Mouse (Mus musculus): ENCODE data around the gene Rps6ka5. TPM values are rescaled to one million over a fixed set of nuclear protein-coding genes. Genes with fewer than 3 reads are reported as not detected.

The Rps6ka5 gene
- polyA plus RNA-seq, 1 experiment: 1.1 TPM

- no peaks in the 10 kb centered on the region for H3K36me3 ChIP-seq (ENCODE audit: control insufficient read depth, insufficient read depth, low read length)
- TF ChIP-seq CTCF (conservative IDR thresholded peaks at IDR 0.05; ENCODE audit: insufficient read depth, insufficient read length, low read depth, low read length) (no peak), POLR2A (IDR thresholded peaks at IDR 0.05; ENCODE audit: low read depth, low read length) (no peak)
- no peak overlapping the region for H3K27ac ChIP-seq (ENCODE audit: insufficient read depth, low read depth, low read length)
- H3K4me1 ChIP-seq (ENCODE audit: control insufficient read depth, insufficient read depth, low read length): no peaks in the 10 kb centered on the region
- H3K27me3 ChIP-seq (replicated peaks; ENCODE audit: control insufficient read depth, insufficient read depth, low read length): no peaks in the 10 kb centered on the region
- WGBS: 24% methylated on average over 1 of the region's 1 CpGs
- no peak overlapping the region for H3K4me3 ChIP-seq (ENCODE audit: insufficient read depth, low read depth, low read length)
- DNase-seq: no peak
These were observed 16.4 kb downstream of the Rps6ka5 start for GRCm38 (mm10) chr12:100710432-100710831.

- Histone ChIP-seq H3K4me3 (ENCODE audit: insufficient read depth, low read depth, low read length) (no peak overlapping the region), H3K4me1 (ENCODE audit: control insufficient read depth, insufficient read depth, low read length) (peaks cover 3% of the 10 kb centered on the region; the same call in 1 of the 2 replicates), H3K27ac (ENCODE audit: insufficient read depth, low read depth, low read length) (no peak overlapping the region), H3K27me3 (replicated peaks; ENCODE audit: control insufficient read depth, insufficient read depth, low read length) (no peaks in the 10 kb centered on the region), H3K36me3 (ENCODE audit: control insufficient read depth, insufficient read depth, low read length) (no peaks in the 10 kb centered on the region)
- WGBS: 99% methylated on average over 2 of the region's 2 CpGs
- TF ChIP-seq POLR2A (IDR thresholded peaks at IDR 0.05; ENCODE audit: low read depth, low read length): no peak
- TF ChIP-seq CTCF (conservative IDR thresholded peaks at IDR 0.05; ENCODE audit: insufficient read depth, insufficient read length, low read depth, low read length): no peak
- no peak for DNase-seq
These were observed 19.5 kb downstream of the Rps6ka5 start for GRCm38 (mm10) chr12:100707312-100707711.

GRCm38 (mm10) chr12:100705057-100705722, 21.6 kb downstream of the Rps6ka5 start:
- H3K36me3 ChIP-seq (ENCODE audit: control insufficient read depth, insufficient read depth, low read length): no peaks in the 10 kb centered on the region
- peaks cover 3% of the 10 kb centered on the region; the same call in 1 of the 2 replicates for H3K4me1 ChIP-seq (ENCODE audit: control insufficient read depth, insufficient read depth, low read length)
- H3K27me3 ChIP-seq (replicated peaks; ENCODE audit: control insufficient read depth, insufficient read depth, low read length): no peaks in the 10 kb centered on the region
- WGBS: 63% methylated on average over 5 of the region's 5 CpGs
- no peak overlapping the region for H3K27ac ChIP-seq (ENCODE audit: insufficient read depth, low read depth, low read length)
- TF ChIP-seq CTCF (conservative IDR thresholded peaks at IDR 0.05; ENCODE audit: insufficient read depth, insufficient read length, low read depth, low read length) (no peak), POLR2A (IDR thresholded peaks at IDR 0.05; ENCODE audit: low read depth, low read length) (no peak)
- no peak overlapping the region for H3K4me3 ChIP-seq (ENCODE audit: insufficient read depth, low read depth, low read length)
- no peak for DNase-seq

GRCm38 (mm10) chr12:100698019-100698418, 28.8 kb downstream of the Rps6ka5 start:
- DNase-seq: no peak
- WGBS: 98% methylated on average over 1 of the region's 1 CpGs
- H3K4me1 ChIP-seq (ENCODE audit: control insufficient read depth, insufficient read depth, low read length): no peaks in the 10 kb centered on the region; the same call in 1 of the 2 replicates
- H3K36me3 ChIP-seq (ENCODE audit: control insufficient read depth, insufficient read depth, low read length): no peaks in the 10 kb centered on the region
- no peak overlapping the region for H3K4me3 ChIP-seq (ENCODE audit: insufficient read depth, low read depth, low read length)
- no peak overlapping the region for H3K27ac ChIP-seq (ENCODE audit: insufficient read depth, low read depth, low read length)
- TF ChIP-seq POLR2A (IDR thresholded peaks at IDR 0.05; ENCODE audit: low read depth, low read length) (no peak), CTCF (conservative IDR thresholded peaks at IDR 0.05; ENCODE audit: insufficient read depth, insufficient read length, low read depth, low read length) (no peak)
- H3K27me3 ChIP-seq (replicated peaks; ENCODE audit: control insufficient read depth, insufficient read depth, low read length): no peaks in the 10 kb centered on the region

GRCm38 (mm10) chr12:100696621-100697020, 30.2 kb downstream of the Rps6ka5 start:
- no peaks in the 10 kb centered on the region for H3K36me3 ChIP-seq (ENCODE audit: control insufficient read depth, insufficient read depth, low read length)
- TF ChIP-seq POLR2A (IDR thresholded peaks at IDR 0.05; ENCODE audit: low read depth, low read length) (no peak), CTCF (conservative IDR thresholded peaks at IDR 0.05; ENCODE audit: insufficient read depth, insufficient read length, low read depth, low read length) (no peak)
- no peak for DNase-seq
- no peak overlapping the region for H3K27ac ChIP-seq (ENCODE audit: insufficient read depth, low read depth, low read length)
- no peaks in the 10 kb centered on the region; the same call in 1 of the 2 replicates for H3K4me1 ChIP-seq (ENCODE audit: control insufficient read depth, insufficient read depth, low read length)
- H3K27me3 ChIP-seq (replicated peaks; ENCODE audit: control insufficient read depth, insufficient read depth, low read length): no peaks in the 10 kb centered on the region
- H3K4me3 ChIP-seq (ENCODE audit: insufficient read depth, low read depth, low read length): no peak overlapping the region
- WGBS: 49% methylated on average over 4 of the region's 4 CpGs

- no peaks in the 10 kb centered on the region for H3K36me3 ChIP-seq (ENCODE audit: control insufficient read depth, insufficient read depth, low read length)
- no peaks in the 10 kb centered on the region; the same call in 1 of the 2 replicates for H3K4me1 ChIP-seq (ENCODE audit: control insufficient read depth, insufficient read depth, low read length)
- no peak overlapping the region for H3K4me3 ChIP-seq (ENCODE audit: insufficient read depth, low read depth, low read length)
- DNase-seq: no peak
- WGBS: 76% methylated on average over 3 of the region's 3 CpGs
- TF ChIP-seq POLR2A (IDR thresholded peaks at IDR 0.05; ENCODE audit: low read depth, low read length) (no peak), CTCF (conservative IDR thresholded peaks at IDR 0.05; ENCODE audit: insufficient read depth, insufficient read length, low read depth, low read length) (no peak)
- H3K27ac ChIP-seq (ENCODE audit: insufficient read depth, low read depth, low read length): no peak overlapping the region
- H3K27me3 ChIP-seq (replicated peaks; ENCODE audit: control insufficient read depth, insufficient read depth, low read length): no peaks in the 10 kb centered on the region
These were observed 31.5 kb downstream of the Rps6ka5 start for GRCm38 (mm10) chr12:100695252-100695651.

- DNase-seq: no peak
- Histone ChIP-seq H3K4me1 (ENCODE audit: control insufficient read depth, insufficient read depth, low read length) (no peaks in the 10 kb centered on the region; the same call in 1 of the 2 replicates), H3K36me3 (ENCODE audit: control insufficient read depth, insufficient read depth, low read length) (no peaks in the 10 kb centered on the region), H3K27me3 (replicated peaks; ENCODE audit: control insufficient read depth, insufficient read depth, low read length) (no peaks in the 10 kb centered on the region), H3K27ac (ENCODE audit: insufficient read depth, low read depth, low read length) (no peak overlapping the region), H3K4me3 (ENCODE audit: insufficient read depth, low read depth, low read length) (no peak overlapping the region)
- 66% methylated on average over 3 of the region's 3 CpGs for WGBS
- TF ChIP-seq POLR2A (IDR thresholded peaks at IDR 0.05; ENCODE audit: low read depth, low read length) (no peak), CTCF (conservative IDR thresholded peaks at IDR 0.05; ENCODE audit: insufficient read depth, insufficient read length, low read depth, low read length) (no peak)
These were observed 34.6 kb downstream of the Rps6ka5 start for GRCm38 (mm10) chr12:100692208-100692607.

Measured in kidney, adult 2 months (tissue).